Mouse (Mus musculus) gastrocnemius, adult 2 months (tissue): Measurements from ENCODE around the gene Dnah7c. TPM values are rescaled to one million over a fixed set of nuclear protein-coding genes. Genes with fewer than 3 reads are reported as not detected.
"Not testable (repeated sequence)": the region's sequence is repeated elsewhere in the genome, so short reads cannot be mapped to it uniquely, and the experiment has no call there.

Source experiments
- DNase-seq: peaks from one replicate; pipeline ENCODE4 v3.0.0; 2022
- H3K27ac ChIP-seq: fragments of 200-600 bp; 2 replicates; pipeline ENCODE4 v1.8.1; 2022; ENCODE audit warnings: mild to moderate bottlenecking
- H3K4me3 ChIP-seq: fragments of 200-600 bp; 2 replicates; pipeline ENCODE4 v1.8.1; 2022; ENCODE audit warnings: mild to moderate bottlenecking, moderate library complexity
- CTCF ChIP-seq: fragments of 200-600 bp; IDR thresholded peaks from 2 replicates; pipeline ENCODE4 v1.8.1; 2022; ENCODE audit warnings: antibody characterized with exemption, mild to moderate bottlenecking, moderate library complexity
- intact Hi-C: fragments of 180-260 bp; cut with DNase I; formaldehyde crosslinking; loops from one replicate; pipeline ENCODE4 v1.15.1; 2025
- long read RNA-seq, 2 experiments: library from polyadenylated mRNA; stranded (forward); transcript quantifications; one replicate each; pipeline ENCODE4 v2.0.0; 2021
- total RNA-seq, 2 experiments: library from RNA; stranded (reverse); gene quantifications; 2 replicates each; pipeline ENCODE4 v1.2.3; 2021

The Dnah7c gene
- total RNA-seq, result under 1 TPM in 1 of 2 experiments, not detected in 1; 0.22 TPM
- long read RNA-seq, experiment 1, result 0 reads
- long read RNA-seq, experiment 2, result 0 reads

- DNase-seq, result no peak
- Histone ChIP-seq H3K4me3 (peak within 1 kb of the TSS; percentile 62), H3K27ac (no peak within 1 kb of the TSS)
- no peak for TF ChIP-seq CTCF
- intact Hi-C loops, result no loop called here
These were observed at the start of gene Dnah7c for GRCm38 (mm10) chr1:46425137-46425925. Gene Dnah7c, plus strand, starts transcription at chr1:46425592.

GRCm38 (mm10) chr1:46380641-46381040 is 44.8 kb upstream of the Dnah7c start:
- H3K4me3 ChIP-seq, DNase-seq, H3K27ac ChIP-seq, intact Hi-C loops: not testable (repeated sequence)

GRCm38 (mm10) chr1:46394681-46395297 is 30.6 kb upstream of the Dnah7c start:
- H3K27ac ChIP-seq, intact Hi-C loops: not testable (repeated sequence)

GRCm38 (mm10) chr1:46408324-46409115 is 16.9 kb upstream of the Dnah7c start:
- no peak for TF ChIP-seq CTCF
- intact Hi-C loops, result no loop called here
- Histone ChIP-seq H3K4me3 (no peak overlapping the region), H3K27ac (no peak overlapping the region)
- peak; percentile 41 for DNase-seq

More at GRCm38 (mm10) chr1:46394681-46395297, 30.6 kb upstream of the Dnah7c start:
- H3K4me3 ChIP-seq, DNase-seq: not testable (repeated sequence)

GRCm38 (mm10) chr1:46414798-46415197 is 10.6 kb upstream of the Dnah7c start:
- DNase-seq, H3K4me3 ChIP-seq, intact Hi-C loops, H3K27ac ChIP-seq: not testable (repeated sequence)

GRCm38 (mm10) chr1:46416946-46417345 is 8.4 kb upstream of the Dnah7c start:
- DNase-seq, H3K27ac ChIP-seq, H3K4me3 ChIP-seq, intact Hi-C loops: not testable (repeated sequence)
- TF ChIP-seq CTCF, result peak; percentile 62

GRCm38 (mm10) chr1:46418966-46419365 is 6.4 kb upstream of the Dnah7c start:
- H3K27ac ChIP-seq, intact Hi-C loops, H3K4me3 ChIP-seq, DNase-seq: not testable (repeated sequence)

GRCm38 (mm10) chr1:46428401-46428800 is 3.0 kb downstream of the Dnah7c start:
- intact Hi-C loops, result no loop called here
- TF ChIP-seq CTCF, result no peak
- DNase-seq, result no peak
- Histone ChIP-seq H3K27ac (no peak overlapping the region), H3K4me3 (no peak overlapping the region)

GRCm38 (mm10) chr1:46514671-46515070 is 89.3 kb downstream of the Dnah7c start:
- H3K4me3 ChIP-seq, DNase-seq, H3K27ac ChIP-seq, intact Hi-C loops: not testable (repeated sequence)

GRCm38 (mm10) chr1:46521032-46521431 is 95.6 kb downstream of the Dnah7c start:
- Histone ChIP-seq H3K27ac (no peak overlapping the region), H3K4me3 (no peak overlapping the region)
- DNase-seq, result no peak
- TF ChIP-seq CTCF, result no peak
- intact Hi-C loops, result no loop called here

GRCm38 (mm10) chr1:46526537-46526936 is 101.1 kb downstream of the Dnah7c start:
- DNase-seq, intact Hi-C loops, H3K27ac ChIP-seq: not testable (repeated sequence)

GRCm38 (mm10) chr1:46544812-46545421 is 119.5 kb downstream of the Dnah7c start:
- TF ChIP-seq CTCF, result no peak
- Histone ChIP-seq H3K4me3 (no peak overlapping the region), H3K27ac (no peak overlapping the region)
- no peak for DNase-seq
- intact Hi-C loops, result no loop called here

More at GRCm38 (mm10) chr1:46526537-46526936, 101.1 kb downstream of the Dnah7c start:
- H3K4me3 ChIP-seq, result not testable (repeated sequence)
